Mouse (Mus musculus) limb, embryonic 12.5 days (tissue): ENCODE results near the gene Ryr1. TPM values are rescaled to one million over a fixed set of nuclear protein-coding genes. Genes with fewer than 3 reads are reported as not detected.

Source experiments
- ATAC-seq: fragments of 200-750 bp; cut with Nextera tagmentation; 2 replicates; pipeline ENCODE4 v1.8.0; 2017; ENCODE audit warnings: low read depth, moderate TSS enrichment; ENCODE audit not compliant: insufficient number of reproducible peaks, insufficient read depth, low FRiP score, low TSS enrichment
- H3K27ac ChIP-seq: fragments of 300-500 bp; sonication (generic); 2 replicates; pipeline ENCODE4 v1.5.1; 2016; ENCODE audit warnings: mild to moderate bottlenecking, moderate library complexity
- H3K27me3 ChIP-seq: fragments of 300-500 bp; sonication (generic); 2 replicates; pipeline ENCODE4 v1.6.1; 2016; ENCODE audit warnings: mild to moderate bottlenecking, moderate library complexity
- H3K36me3 ChIP-seq: fragments of 300-500 bp; sonication (generic); 2 replicates; pipeline ENCODE4 v1.6.1; 2016; ENCODE audit warnings: mild to moderate bottlenecking, moderate library complexity
- H3K4me1 ChIP-seq: fragments of 300-500 bp; sonication (generic); replicated peaks from 2 replicates; pipeline ENCODE4 v1.6.1; 2016
- H3K4me2 ChIP-seq: fragments of 300-500 bp; sonication (generic); 2 replicates; pipeline ENCODE4 v1.6.1; 2016; ENCODE audit warnings: mild to moderate bottlenecking, moderate library complexity
- H3K4me3 ChIP-seq: fragments of 300-500 bp; sonication (generic); replicated peaks from 2 replicates; pipeline ENCODE4 v1.5.1; 2016; ENCODE audit warnings: mild to moderate bottlenecking
- H3K9ac ChIP-seq: fragments of 300-500 bp; sonication (generic); replicated peaks from 2 replicates; pipeline ENCODE4 v1.6.1; 2016; ENCODE audit warnings: mild to moderate bottlenecking, moderate library complexity
- H3K9me3 ChIP-seq: fragments of 300-500 bp; sonication (generic); 2 replicates; pipeline ENCODE4 v1.6.1; 2016; ENCODE audit warnings: mild to moderate bottlenecking, moderate library complexity
- WGBS: fragments of 180-500 bp; shearing (Covaris S2); methylation state at CpG from one replicate; pipeline ENCODE4 v1.1.7; 2016; 5-methylcytosine and 5-hydroxymethylcytosine counted together
- polyA plus RNA-seq: library from polyadenylated mRNA; unstranded; fragments of >200 nt; fragmentation: Nextera tagmentation; extraction: Ambion mirVana; gene quantifications from 2 replicates; pipeline ENCODE4 v1.2.1, GENCODE M21; 2016

Gene Ryr1
- polyA plus RNA-seq, 1 experiment from 2014 or later = 5.0 TPM

GRCm38 (mm10) chr7:29014984-29015383, 110.0 kb downstream of the Ryr1 start:
- Histone ChIP-seq H3K4me2 (no peak overlapping the region), H3K27ac (no peak overlapping the region), H3K27me3 (peaks cover 37% of the 10 kb centered on the region), H3K4me3 (no peak overlapping the region), H3K9me3 (peaks cover 6% of the 10 kb centered on the region; the same call in 1 of the 2 replicates), H3K4me1 (peaks cover 7% of the 10 kb centered on the region), H3K9ac (no peak overlapping the region), H3K36me3 (peaks cover 5% of the 10 kb centered on the region; the same call in 1 of the 2 replicates)
- no peak for ATAC-seq
- WGBS = 89% methylated on average over 1 of the region's 1 CpGs

GRCm38 (mm10) chr7:29008714-29009113, 116.3 kb downstream of the Ryr1 start:
- Histone ChIP-seq H3K4me3 (no peak overlapping the region), H3K27me3 (no peaks in the 10 kb centered on the region), H3K9me3 (no peaks in the 10 kb centered on the region), H3K9ac (no peak overlapping the region), H3K27ac (no peak overlapping the region), H3K36me3 (0 out of 2 replicates have a peak, but pooled peaks cover under 1% of the 10 kb centered on the region), H3K4me2 (no peak overlapping the region), H3K4me1 (no peaks in the 10 kb centered on the region)
- ATAC-seq = no peak
- 83% methylated on average over 9 of the region's 9 CpGs for WGBS

- Histone ChIP-seq H3K9me3 (no peaks in the 10 kb centered on the region), H3K9ac (no peak overlapping the region), H3K27ac (no peak overlapping the region), H3K36me3 (0 out of 2 replicates have a peak, but pooled peaks cover 6% of the 10 kb centered on the region), H3K4me3 (no peak overlapping the region), H3K4me1 (no peaks in the 10 kb centered on the region), H3K27me3 (no peaks in the 10 kb centered on the region), H3K4me2 (no peak overlapping the region)
- ATAC-seq = no peak
- WGBS = 94% methylated on average over 10 of the region's 10 CpGs
These were observed 116.8 kb downstream of the Ryr1 start for GRCm38 (mm10) chr7:29008171-29008570.

GRCm38 (mm10) chr7:29007224-29008101, 117.5 kb downstream of the Ryr1 start:
- Histone ChIP-seq H3K27me3 (no peaks in the 10 kb centered on the region), H3K4me3 (no peak overlapping the region), H3K36me3 (0 out of 2 replicates have a peak, but pooled peaks cover 6% of the 10 kb centered on the region), H3K27ac (no peak overlapping the region), H3K4me2 (no peak overlapping the region), H3K9me3 (no peaks in the 10 kb centered on the region), H3K4me1 (no peaks in the 10 kb centered on the region), H3K9ac (no peak overlapping the region)
- ATAC-seq = no peak
- 80% methylated on average over 9 of the region's 9 CpGs for WGBS

GRCm38 (mm10) chr7:29000651-29001605, 124.1 kb downstream of the Ryr1 start:
- Histone ChIP-seq H3K4me3 (peak overlapping the region; percentile 56), H3K36me3 (0 out of 2 replicates have a peak, but pooled peaks cover 6% of the 10 kb centered on the region), H3K4me2 (peak overlapping the region; percentile 88), H3K9me3 (peaks cover 5% of the 10 kb centered on the region; the same call in 1 of the 2 replicates), H3K27ac (peak overlapping the region; percentile 87), H3K27me3 (no peaks in the 10 kb centered on the region), H3K9ac (peak overlapping the region; percentile 83), H3K4me1 (no peaks in the 10 kb centered on the region)
- peak; percentile 69 for ATAC-seq
- 6% methylated on average over 43 of the region's 43 CpGs for WGBS

- Histone ChIP-seq H3K4me1 (no peaks in the 10 kb centered on the region), H3K9me3 (peaks cover 6% of the 10 kb centered on the region; the same call in 1 of the 2 replicates), H3K27ac (no peak overlapping the region), H3K9ac (no peak overlapping the region), H3K27me3 (no peaks in the 10 kb centered on the region), H3K4me3 (no peak overlapping the region), H3K4me2 (no peak overlapping the region), H3K36me3 (no peaks in the 10 kb centered on the region)
- WGBS = 80% methylated on average over 3 of the region's 3 CpGs
- no peak for ATAC-seq
These were observed 131.6 kb downstream of the Ryr1 start for GRCm38 (mm10) chr7:28993402-28993801.

GRCm38 (mm10) chr7:28992997-28993396, 132.0 kb downstream of the Ryr1 start:
- no peak overlapping the region for H3K4me3 ChIP-seq
- ATAC-seq = no peak
- 80% methylated on average over 3 of the region's 3 CpGs for WGBS

GRCm38 (mm10) chr7:28991616-28992015, 133.4 kb downstream of the Ryr1 start:
- Histone ChIP-seq H3K9ac (no peak overlapping the region), H3K4me3 (no peak overlapping the region), H3K4me1 (no peaks in the 10 kb centered on the region), H3K4me2 (no peak overlapping the region), H3K36me3 (no peaks in the 10 kb centered on the region), H3K9me3 (peaks cover 6% of the 10 kb centered on the region; the same call in 1 of the 2 replicates), H3K27me3 (no peaks in the 10 kb centered on the region), H3K27ac (no peak overlapping the region)
- ATAC-seq = no peak
- WGBS = 69% methylated on average over 5 of the region's 5 CpGs

More at GRCm38 (mm10) chr7:28992997-28993396, 132.0 kb downstream of the Ryr1 start:
- Histone ChIP-seq H3K27ac (no peak overlapping the region), H3K4me2 (no peak overlapping the region), H3K27me3 (no peaks in the 10 kb centered on the region), H3K36me3 (no peaks in the 10 kb centered on the region), H3K9ac (no peak overlapping the region), H3K9me3 (peaks cover 6% of the 10 kb centered on the region; the same call in 1 of the 2 replicates), H3K4me1 (no peaks in the 10 kb centered on the region)

- Histone ChIP-seq H3K36me3 (no peaks in the 10 kb centered on the region), H3K4me3 (no peak overlapping the region), H3K27ac (no peak overlapping the region), H3K27me3 (no peaks in the 10 kb centered on the region), H3K9ac (no peak overlapping the region), H3K4me2 (no peak overlapping the region), H3K9me3 (peaks cover 6% of the 10 kb centered on the region; the same call in 1 of the 2 replicates), H3K4me1 (no peaks in the 10 kb centered on the region)
- WGBS = 53% methylated on average over 14 of the region's 14 CpGs
- no peak for ATAC-seq
These were observed 134.2 kb downstream of the Ryr1 start for GRCm38 (mm10) chr7:28990766-28991273.

- Histone ChIP-seq H3K4me2 (no peak overlapping the region), H3K9ac (no peak overlapping the region), H3K27me3 (no peaks in the 10 kb centered on the region), H3K36me3 (0 out of 2 replicates have a peak, but pooled peaks cover 2% of the 10 kb centered on the region), H3K27ac (no peak overlapping the region), H3K4me3 (no peak overlapping the region), H3K9me3 (no peaks in the 10 kb centered on the region), H3K4me1 (peaks cover 21% of the 10 kb centered on the region)
- ATAC-seq = no peak
- 91% methylated on average over 7 of the region's 7 CpGs for WGBS
These were observed 139.8 kb downstream of the Ryr1 start for GRCm38 (mm10) chr7:28985207-28985606.
